In genomic region chr19:20484497-20484896, GRCm38 (mm10) we compare ENCODE assay signal across 13 mouse cellular contexts. TPM values are rescaled to one million over a fixed set of nuclear protein-coding genes. Genes with fewer than 3 reads are reported as not detected.
DNase-seq lines count a peak whose midpoint lies in the region; ATAC-seq and TF ChIP-seq lines count a peak whose summit lies in the region.
"Had no signal": no experiment of that assay in that cellular context is flagged by ENCODE, and none has a peak within 500 bp of the region (broad histone marks: within the 10 kb centered on the region; RNA-seq: fewer than 3 reads in every experiment).

No protein-coding gene starts in this region.

- WGBS in lung, embryonic 14.5 days = 32% methylated on average over 1 of the region's 1 CpGs
- WGBS in midbrain, embryonic 13.5 days = 67% methylated on average over 1 of the region's 1 CpGs

- no peak overlapping the region for H3K4me3 ChIP-seq in lung, embryonic 14.5 days (ENCODE audit: low read depth, low read length)
- H3K4me3 ChIP-seq in midbrain, embryonic 13.5 days (replicated peaks) = no peak overlapping the region
- H3K4me3 ChIP-seq: midbrain, embryonic 10.5 days had no signal

- no peak overlapping the region for H3K4me2 ChIP-seq in lung, embryonic 14.5 days
- H3K4me2 ChIP-seq in midbrain, embryonic 13.5 days (replicated peaks) = no peak overlapping the region

- H3K9me3 ChIP-seq in lung, embryonic 14.5 days (ENCODE audit: low read depth, low read length) = no peaks in the 10 kb centered on the region
- no peaks in the 10 kb centered on the region for H3K9me3 ChIP-seq in midbrain, embryonic 13.5 days
- H3K9me3 ChIP-seq: midbrain, embryonic 10.5 days had no signal

- H3K27ac ChIP-seq in lung, embryonic 14.5 days (ENCODE audit: low read depth) = no peak overlapping the region
- H3K27ac ChIP-seq in midbrain, embryonic 13.5 days = no peak overlapping the region
- H3K27ac ChIP-seq: midbrain, embryonic 10.5 days had no signal

- no peaks in the 10 kb centered on the region for H3K4me1 ChIP-seq in lung, embryonic 14.5 days (ENCODE audit: insufficient read depth)
- no peaks in the 10 kb centered on the region for H3K4me1 ChIP-seq in midbrain, embryonic 13.5 days (replicated peaks)
- H3K4me1 ChIP-seq: midbrain, embryonic 10.5 days had no signal

- H3K36me3 ChIP-seq in lung, embryonic 14.5 days (ENCODE audit: insufficient read depth) = no peaks in the 10 kb centered on the region
- no peaks in the 10 kb centered on the region for H3K36me3 ChIP-seq in midbrain, embryonic 13.5 days
- H3K36me3 ChIP-seq: midbrain, embryonic 10.5 days had no signal

- no peak overlapping the region for H3K9ac ChIP-seq in lung, embryonic 14.5 days
- no peak overlapping the region for H3K9ac ChIP-seq in midbrain, embryonic 13.5 days (replicated peaks)

- DNase-seq in adrenal gland, postnatal 10 days = peak; percentile 44
- DNase-seq in adrenal gland, postnatal 4 days (ENCODE audit: low spot score in 2 of 2) = no peak
- peak; percentile 39 for DNase-seq in urinary bladder, postnatal 25 days (ENCODE audit: low spot score)
- no peak for DNase-seq in urinary bladder, adult 2 months (ENCODE audit: low spot score)
- peak; percentile 17 for DNase-seq in lung, embryonic 14.5 days
- DNase-seq in MN1 (ENCODE audit: low spot score) = no peak
- DNase-seq: cerebellum, postnatal 25 days; liver; right cerebral cortex, postnatal 4 days; thymus, postnatal 14 days had no signal

- H3K27me3 ChIP-seq in lung, embryonic 14.5 days (ENCODE audit: insufficient read depth, low read length) = no peaks in the 10 kb centered on the region
- no peaks in the 10 kb centered on the region for H3K27me3 ChIP-seq in midbrain, embryonic 13.5 days

- no peak for TF ChIP-seq CTCF in lung, embryonic 14.5 days (IDR thresholded peaks at IDR 0.05; ENCODE audit: low read depth)

- ATAC-seq in lung, embryonic 14.5 days (ENCODE audit: insufficient read depth) = no peak
- ATAC-seq in midbrain, embryonic 13.5 days = no peak
- no peak for ATAC-seq in frontal cortex, adult (ENCODE audit: low TSS enrichment)

RNA-seq across cellular contexts. Expression of gene Aldh1a1, which starts 8.0 kb away (rescaled TPM):
- 10 to 100 TPM; 29.7 to 40.7 TPM for total RNA-seq in adrenal gland, postnatal 10 days (2021)
- total RNA-seq in adrenal gland, postnatal 4 days (2021) = 10 to 100 TPM; 32.5 to 35.6 TPM
- polyA plus RNA-seq in urinary bladder, adult 2 months (2012; rRNA removed) = 51.9 and 56.5 TPM in 2 replicates
- 19.2 TPM in 2 replicates for polyA plus RNA-seq in lung, embryonic 14.5 days (2014; fragmentation: Nextera tagmentation; extraction: Ambion mirVana)
- polyA plus RNA-seq in midbrain, embryonic 13.5 days (2015; fragmentation: Nextera tagmentation; extraction: Ambion mirVana) = 0.55 and 1.3 TPM in 2 replicates

Comparison
In these comparisons a context has a peak if more than half of its experiments do, and no peak if none do; other contexts are left out.
1. DNase-seq: peak in adrenal gland, postnatal 10 days (single experiment), urinary bladder, postnatal 25 days (single experiment) and lung, embryonic 14.5 days (single experiment); none in adrenal gland, postnatal 4 days (0 of 2), urinary bladder, adult 2 months (single experiment) and MN1 (single experiment).